Mouse (Mus musculus): Measurements from ENCODE around the gene Kbtbd7. TPM values are rescaled to one million over a fixed set of nuclear protein-coding genes. Genes with fewer than 3 reads are reported as not detected.
"Not testable (repeated sequence)": the region's sequence is repeated elsewhere in the genome, so short reads cannot be mapped to it uniquely, and the experiment has no call there.

Kbtbd7 gene
- total and polyA plus RNA-seq, 2 experiments from 2014 or later = 5.8 to 18.8 TPM

GRCm38 (mm10) chr14:79434068-79434467, 7.8 kb downstream of the Kbtbd7 start:
- Histone ChIP-seq H3K4me2 (ENCODE audit: low read depth, low read length) (no peak overlapping the region), H3K9ac (replicated peaks; ENCODE audit: low read depth, low read length) (no peak overlapping the region), H3K27me3 (ENCODE audit: control insufficient read depth, insufficient read depth, low read length) (no peaks in the 10 kb centered on the region), H3K4me1 (ENCODE audit: control insufficient read depth, insufficient read depth) (no peaks in the 10 kb centered on the region), H3K27ac (ENCODE audit: low read depth) (no peak overlapping the region), H3K36me3 (replicated peaks; ENCODE audit: control insufficient read depth, insufficient read depth, low read length) (no peaks in the 10 kb centered on the region), H3K4me3 (ENCODE audit: low read depth, low read length) (no peak overlapping the region), H3K9me3 (replicated peaks; ENCODE audit: control insufficient read depth, low read length) (no peaks in the 10 kb centered on the region)
- TF ChIP-seq EP300 (IDR thresholded peaks at IDR 0.05; ENCODE audit: low read depth) (no peak), CTCF (IDR thresholded peaks at IDR 0.05; ENCODE audit: low read depth) (no peak)
- ATAC-seq (ENCODE audit: insufficient read depth, low read depth) (no peak), DNase-seq (ENCODE audit: low spot score) (no peak)
- WGBS = 65% methylated on average over 1 of the region's 1 CpGs

- H3K4me2 ChIP-seq (ENCODE audit: low read depth, low read length) = no peak overlapping the region
- TF ChIP-seq CTCF (IDR thresholded peaks at IDR 0.05; ENCODE audit: low read depth) (no peak), EP300 (IDR thresholded peaks at IDR 0.05; ENCODE audit: low read depth) (no peak)
- H3K36me3 ChIP-seq (replicated peaks; ENCODE audit: control insufficient read depth, insufficient read depth, low read length) = no peaks in the 10 kb centered on the region
- H3K9ac ChIP-seq (replicated peaks; ENCODE audit: low read depth, low read length) = no peak overlapping the region
- no peaks in the 10 kb centered on the region for H3K27me3 ChIP-seq (ENCODE audit: control insufficient read depth, insufficient read depth, low read length)
- H3K9me3 ChIP-seq (replicated peaks; ENCODE audit: control insufficient read depth, low read length) = no peaks in the 10 kb centered on the region
- WGBS = 84% methylated on average over 2 of the region's 2 CpGs
- no peak overlapping the region for H3K27ac ChIP-seq (ENCODE audit: low read depth)
- no peak overlapping the region for H3K4me3 ChIP-seq (ENCODE audit: low read depth, low read length)
- no peak for DNase-seq (ENCODE audit: low spot score)
- no peak for ATAC-seq (ENCODE audit: insufficient read depth, low read depth)
- no peaks in the 10 kb centered on the region; the same call in 1 of the 2 replicates for H3K4me1 ChIP-seq (ENCODE audit: control insufficient read depth, insufficient read depth)
These were observed 14.3 kb downstream of the Kbtbd7 start for GRCm38 (mm10) chr14:79440655-79441054.

GRCm38 (mm10) chr14:79441441-79441840, 15.1 kb downstream of the Kbtbd7 start:
- H3K27me3 ChIP-seq (ENCODE audit: control insufficient read depth, insufficient read depth, low read length) = no peaks in the 10 kb centered on the region
- H3K4me1 ChIP-seq (ENCODE audit: control insufficient read depth, insufficient read depth) = no peaks in the 10 kb centered on the region; the same call in 1 of the 2 replicates
- 66% methylated on average over 5 of the region's 5 CpGs for WGBS
- DNase-seq (ENCODE audit: low spot score) (no peak), ATAC-seq (ENCODE audit: insufficient read depth, low read depth) (no peak)
- TF ChIP-seq EP300 (IDR thresholded peaks at IDR 0.05; ENCODE audit: low read depth) (no peak), CTCF (IDR thresholded peaks at IDR 0.05; ENCODE audit: low read depth) (no peak)
- H3K4me3 ChIP-seq (ENCODE audit: low read depth, low read length) = no peak overlapping the region
- no peak overlapping the region for H3K9ac ChIP-seq (replicated peaks; ENCODE audit: low read depth, low read length)
- H3K27ac ChIP-seq (ENCODE audit: low read depth) = no peak overlapping the region
- no peak overlapping the region for H3K4me2 ChIP-seq (ENCODE audit: low read depth, low read length)
- no peaks in the 10 kb centered on the region for H3K9me3 ChIP-seq (replicated peaks; ENCODE audit: control insufficient read depth, low read length)
- H3K36me3 ChIP-seq (replicated peaks; ENCODE audit: control insufficient read depth, insufficient read depth, low read length) = no peaks in the 10 kb centered on the region

GRCm38 (mm10) chr14:79444601-79445000, 18.3 kb downstream of the Kbtbd7 start:
- no peaks in the 10 kb centered on the region for H3K27me3 ChIP-seq (ENCODE audit: control insufficient read depth, insufficient read depth, low read length)
- ATAC-seq (ENCODE audit: insufficient read depth, low read depth) (no peak), DNase-seq (ENCODE audit: low spot score) (no peak)
- 82% methylated on average over 9 of the region's 9 CpGs for WGBS
- H3K9me3 ChIP-seq (replicated peaks; ENCODE audit: control insufficient read depth, low read length) = no peaks in the 10 kb centered on the region
- TF ChIP-seq CTCF (IDR thresholded peaks at IDR 0.05; ENCODE audit: low read depth) (no peak), EP300 (IDR thresholded peaks at IDR 0.05; ENCODE audit: low read depth) (no peak)
- no peak overlapping the region for H3K9ac ChIP-seq (replicated peaks; ENCODE audit: low read depth, low read length)
- H3K36me3 ChIP-seq (replicated peaks; ENCODE audit: control insufficient read depth, insufficient read depth, low read length) = no peaks in the 10 kb centered on the region
- no peak overlapping the region for H3K27ac ChIP-seq (ENCODE audit: low read depth)
- H3K4me2 ChIP-seq (ENCODE audit: low read depth, low read length) = no peak overlapping the region
- no peak overlapping the region for H3K4me3 ChIP-seq (ENCODE audit: low read depth, low read length)
- H3K4me1 ChIP-seq (ENCODE audit: control insufficient read depth, insufficient read depth) = no peaks in the 10 kb centered on the region; the same call in 1 of the 2 replicates

GRCm38 (mm10) chr14:79445055-79445620, 18.8 kb downstream of the Kbtbd7 start:
- Histone ChIP-seq H3K9ac (replicated peaks; ENCODE audit: low read depth, low read length) (no peak overlapping the region), H3K27me3 (ENCODE audit: control insufficient read depth, insufficient read depth, low read length) (no peaks in the 10 kb centered on the region), H3K4me3 (ENCODE audit: low read depth, low read length) (no peak overlapping the region), H3K27ac (ENCODE audit: low read depth) (no peak overlapping the region), H3K9me3 (replicated peaks; ENCODE audit: control insufficient read depth, low read length) (no peaks in the 10 kb centered on the region), H3K36me3 (replicated peaks; ENCODE audit: control insufficient read depth, insufficient read depth, low read length) (no peaks in the 10 kb centered on the region), H3K4me1 (ENCODE audit: control insufficient read depth, insufficient read depth) (no peaks in the 10 kb centered on the region; the same call in 1 of the 2 replicates), H3K4me2 (ENCODE audit: low read depth, low read length) (no peak overlapping the region)
- DNase-seq (ENCODE audit: low spot score) = no peak
- no peak for TF ChIP-seq CTCF (IDR thresholded peaks at IDR 0.05; ENCODE audit: low read depth)
- no peak for TF ChIP-seq EP300 (IDR thresholded peaks at IDR 0.05; ENCODE audit: low read depth)
- ATAC-seq (ENCODE audit: insufficient read depth, low read depth) = no peak
- WGBS = 78% methylated on average over 16 of the region's 16 CpGs

- DNase-seq (ENCODE audit: low spot score) (peak; percentile 96), ATAC-seq (ENCODE audit: insufficient read depth, low read depth) (peak; percentile 91)
- H3K9me3 ChIP-seq (replicated peaks; ENCODE audit: control insufficient read depth, low read length); H3K4me1 ChIP-seq (ENCODE audit: control insufficient read depth, insufficient read depth); H3K9ac ChIP-seq (replicated peaks; ENCODE audit: low read depth, low read length); H3K27me3 ChIP-seq (ENCODE audit: control insufficient read depth, insufficient read depth, low read length); H3K27ac ChIP-seq (ENCODE audit: low read depth); H3K36me3 ChIP-seq (replicated peaks; ENCODE audit: control insufficient read depth, insufficient read depth, low read length): not testable (repeated sequence)
- Histone ChIP-seq H3K4me3 (ENCODE audit: low read depth, low read length) (peak within 1 kb of the TSS; percentile 59), H3K4me2 (ENCODE audit: low read depth, low read length) (peak within 1 kb of the TSS; percentile 75)
- WGBS = 6% methylated on average over 34 of the region's 89 CpGs
These were observed 25.6 kb downstream of the Kbtbd7 start, which contains the start of gene Kbtbd6 for GRCm38 (mm10) chr14:79451681-79452590. Kbtbd6 (plus strand) TSS chr14:79451835.

GRCm38 (mm10) chr14:79452591-79452934, 26.3 kb downstream of the Kbtbd7 start:
- not testable (repeated sequence) for H3K4me2 ChIP-seq (ENCODE audit: low read depth, low read length); H3K27ac ChIP-seq (ENCODE audit: low read depth); ATAC-seq (ENCODE audit: insufficient read depth, low read depth); H3K27me3 ChIP-seq (ENCODE audit: control insufficient read depth, insufficient read depth, low read length); H3K36me3 ChIP-seq (replicated peaks; ENCODE audit: control insufficient read depth, insufficient read depth, low read length); H3K4me1 ChIP-seq (ENCODE audit: control insufficient read depth, insufficient read depth); H3K9me3 ChIP-seq (replicated peaks; ENCODE audit: control insufficient read depth, low read length); H3K9ac ChIP-seq (replicated peaks; ENCODE audit: low read depth, low read length); DNase-seq (ENCODE audit: low spot score); H3K4me3 ChIP-seq (ENCODE audit: low read depth, low read length)
- WGBS = 97% methylated on average over 6 of the region's 10 CpGs

All from heart, postnatal 0 days (tissue).